Mouse (Mus musculus): ENCODE results near the gene Gcnt4. TPM values are rescaled to one million over a fixed set of nuclear protein-coding genes. Genes with fewer than 3 reads are reported as not detected.
"Not testable (repeated sequence)": the region's sequence is repeated elsewhere in the genome, so short reads cannot be mapped to it uniquely, and the experiment has no call there.

The Gcnt4 gene
- polyA plus RNA-seq, 1 experiment from 2014 or later = 0.34 TPM

GRCm38 (mm10) chr13:96939680-96940079, 15.2 kb downstream of the Gcnt4 start:
- Histone ChIP-seq H3K27me3 (ENCODE audit: control insufficient read depth, insufficient read depth, low read length) (no peaks in the 10 kb centered on the region), H3K4me3 (ENCODE audit: low read depth, low read length) (no peak overlapping the region), H3K9me3 (replicated peaks; ENCODE audit: control insufficient read depth, low read length) (no peaks in the 10 kb centered on the region), H3K36me3 (ENCODE audit: control insufficient read depth, insufficient read depth, low read length) (no peaks in the 10 kb centered on the region), H3K9ac (ENCODE audit: low read depth, low read length) (no peak overlapping the region), H3K4me1 (ENCODE audit: control insufficient read depth, insufficient read depth, low read length) (peaks cover 3% of the 10 kb centered on the region; the same call in 1 of the 2 replicates), H3K4me2 (no peak overlapping the region), H3K27ac (ENCODE audit: low read depth, low read length) (no peak overlapping the region)
- ATAC-seq (replicated peaks; ENCODE audit: insufficient number of reproducible peaks, low FRiP score, low TSS enrichment) = no peak
- 75% methylated on average over 10 of the region's 10 CpGs for WGBS (ENCODE audit: insufficient replicate concordance)

- WGBS (ENCODE audit: insufficient replicate concordance) = 72% methylated on average over 11 of the region's 11 CpGs
- not testable (repeated sequence) for ATAC-seq (replicated peaks; ENCODE audit: insufficient number of reproducible peaks, low FRiP score, low TSS enrichment); H3K36me3 ChIP-seq (ENCODE audit: control insufficient read depth, insufficient read depth, low read length)
These were observed 17.0 kb downstream of the Gcnt4 start for GRCm38 (mm10) chr13:96941481-96941880.

GRCm38 (mm10) chr13:96943571-96943970, 19.1 kb downstream of the Gcnt4 start:
- no peaks in the 10 kb centered on the region for H3K27me3 ChIP-seq (ENCODE audit: control insufficient read depth, insufficient read depth, low read length)
- H3K4me3 ChIP-seq (ENCODE audit: low read depth, low read length) = no peak overlapping the region
- 57% methylated on average over 3 of the region's 3 CpGs for WGBS (ENCODE audit: insufficient replicate concordance)
- ATAC-seq (replicated peaks; ENCODE audit: insufficient number of reproducible peaks, low FRiP score, low TSS enrichment) = no peak
- H3K4me1 ChIP-seq (ENCODE audit: control insufficient read depth, insufficient read depth, low read length) = peaks cover 3% of the 10 kb centered on the region; the same call in 1 of the 2 replicates
- H3K9ac ChIP-seq (ENCODE audit: low read depth, low read length) = no peak overlapping the region
- no peak overlapping the region for H3K27ac ChIP-seq (ENCODE audit: low read depth, low read length)
- no peaks in the 10 kb centered on the region for H3K36me3 ChIP-seq (ENCODE audit: control insufficient read depth, insufficient read depth, low read length)
- no peaks in the 10 kb centered on the region for H3K9me3 ChIP-seq (replicated peaks; ENCODE audit: control insufficient read depth, low read length)
- H3K4me2 ChIP-seq = no peak overlapping the region

More at GRCm38 (mm10) chr13:96941481-96941880, 17.0 kb downstream of the Gcnt4 start:
- not testable (repeated sequence) for H3K4me2 ChIP-seq; H3K9me3 ChIP-seq (replicated peaks; ENCODE audit: control insufficient read depth, low read length); H3K27me3 ChIP-seq (ENCODE audit: control insufficient read depth, insufficient read depth, low read length); H3K27ac ChIP-seq (ENCODE audit: low read depth, low read length); H3K4me3 ChIP-seq (ENCODE audit: low read depth, low read length); H3K4me1 ChIP-seq (ENCODE audit: control insufficient read depth, insufficient read depth, low read length); H3K9ac ChIP-seq (ENCODE audit: low read depth, low read length)

- ATAC-seq (replicated peaks; ENCODE audit: insufficient number of reproducible peaks, low FRiP score, low TSS enrichment) = no peak
- no peaks in the 10 kb centered on the region for H3K27me3 ChIP-seq (ENCODE audit: control insufficient read depth, insufficient read depth, low read length)
- H3K9me3 ChIP-seq (replicated peaks; ENCODE audit: control insufficient read depth, low read length) = no peaks in the 10 kb centered on the region
- H3K4me1 ChIP-seq (ENCODE audit: control insufficient read depth, insufficient read depth, low read length) = peaks cover 3% of the 10 kb centered on the region; the same call in 1 of the 2 replicates
- no peak overlapping the region for H3K27ac ChIP-seq (ENCODE audit: low read depth, low read length)
- H3K4me2 ChIP-seq = no peak overlapping the region
- WGBS (ENCODE audit: insufficient replicate concordance) = 80% methylated on average over 4 of the region's 4 CpGs
- no peak overlapping the region for H3K9ac ChIP-seq (ENCODE audit: low read depth, low read length)
- H3K36me3 ChIP-seq (ENCODE audit: control insufficient read depth, insufficient read depth, low read length) = no peaks in the 10 kb centered on the region
- no peak overlapping the region for H3K4me3 ChIP-seq (ENCODE audit: low read depth, low read length)
These were observed 21.3 kb downstream of the Gcnt4 start for GRCm38 (mm10) chr13:96945748-96946147.

- Histone ChIP-seq H3K27me3 (ENCODE audit: control insufficient read depth, insufficient read depth, low read length) (no peaks in the 10 kb centered on the region), H3K9me3 (replicated peaks; ENCODE audit: control insufficient read depth, low read length) (no peaks in the 10 kb centered on the region), H3K4me2 (no peak overlapping the region), H3K4me1 (ENCODE audit: control insufficient read depth, insufficient read depth, low read length) (peaks cover 3% of the 10 kb centered on the region; the same call in 1 of the 2 replicates), H3K4me3 (ENCODE audit: low read depth, low read length) (no peak overlapping the region), H3K36me3 (ENCODE audit: control insufficient read depth, insufficient read depth, low read length) (no peaks in the 10 kb centered on the region), H3K9ac (ENCODE audit: low read depth, low read length) (no peak overlapping the region), H3K27ac (ENCODE audit: low read depth, low read length) (no peak overlapping the region)
- WGBS (ENCODE audit: insufficient replicate concordance) = 77% methylated on average over 7 of the region's 7 CpGs
- ATAC-seq (replicated peaks; ENCODE audit: insufficient number of reproducible peaks, low FRiP score, low TSS enrichment) = no peak
These were observed 23.2 kb downstream of the Gcnt4 start for GRCm38 (mm10) chr13:96947722-96948121.

- H3K4me1 ChIP-seq (ENCODE audit: control insufficient read depth, insufficient read depth, low read length) = no peaks in the 10 kb centered on the region
- WGBS (ENCODE audit: insufficient replicate concordance) = 71% methylated on average over 2 of the region's 2 CpGs
These were observed 27.4 kb downstream of the Gcnt4 start for GRCm38 (mm10) chr13:96951880-96952279.

GRCm38 (mm10) chr13:96956466-96956865, 32.0 kb downstream of the Gcnt4 start:
- 75% methylated on average over 6 of the region's 6 CpGs for WGBS (ENCODE audit: insufficient replicate concordance)

More at GRCm38 (mm10) chr13:96951880-96952279, 27.4 kb downstream of the Gcnt4 start:
- Histone ChIP-seq H3K27ac (ENCODE audit: low read depth, low read length) (no peak overlapping the region), H3K4me3 (ENCODE audit: low read depth, low read length) (no peak overlapping the region), H3K27me3 (ENCODE audit: control insufficient read depth, insufficient read depth, low read length) (no peaks in the 10 kb centered on the region), H3K36me3 (ENCODE audit: control insufficient read depth, insufficient read depth, low read length) (no peaks in the 10 kb centered on the region), H3K4me2 (no peak overlapping the region), H3K9me3 (replicated peaks; ENCODE audit: control insufficient read depth, low read length) (no peaks in the 10 kb centered on the region), H3K9ac (ENCODE audit: low read depth, low read length) (no peak overlapping the region)
- no peak for ATAC-seq (replicated peaks; ENCODE audit: insufficient number of reproducible peaks, low FRiP score, low TSS enrichment)

GRCm38 (mm10) chr13:96960019-96960418, 35.5 kb downstream of the Gcnt4 start:
- no peaks in the 10 kb centered on the region for H3K4me1 ChIP-seq (ENCODE audit: control insufficient read depth, insufficient read depth, low read length)
- H3K9ac ChIP-seq (ENCODE audit: low read depth, low read length) = no peak overlapping the region
- no peaks in the 10 kb centered on the region for H3K36me3 ChIP-seq (ENCODE audit: control insufficient read depth, insufficient read depth, low read length)
- H3K27me3 ChIP-seq (ENCODE audit: control insufficient read depth, insufficient read depth, low read length) = no peaks in the 10 kb centered on the region
- no peak overlapping the region for H3K27ac ChIP-seq (ENCODE audit: low read depth, low read length)
- H3K4me2 ChIP-seq = no peak overlapping the region
- 85% methylated on average over 1 of the region's 1 CpGs for WGBS (ENCODE audit: insufficient replicate concordance)
- no peak for ATAC-seq (replicated peaks; ENCODE audit: insufficient number of reproducible peaks, low FRiP score, low TSS enrichment)
- H3K4me3 ChIP-seq (ENCODE audit: low read depth, low read length) = no peak overlapping the region
- H3K9me3 ChIP-seq (replicated peaks; ENCODE audit: control insufficient read depth, low read length) = no peaks in the 10 kb centered on the region

More at GRCm38 (mm10) chr13:96956466-96956865, 32.0 kb downstream of the Gcnt4 start:
- H3K27me3 ChIP-seq (ENCODE audit: control insufficient read depth, insufficient read depth, low read length) = no peaks in the 10 kb centered on the region
- H3K27ac ChIP-seq (ENCODE audit: low read depth, low read length) = no peak overlapping the region
- H3K4me3 ChIP-seq (ENCODE audit: low read depth, low read length) = no peak overlapping the region
- H3K9ac ChIP-seq (ENCODE audit: low read depth, low read length) = no peak overlapping the region
- no peaks in the 10 kb centered on the region for H3K36me3 ChIP-seq (ENCODE audit: control insufficient read depth, insufficient read depth, low read length)
- no peak for ATAC-seq (replicated peaks; ENCODE audit: insufficient number of reproducible peaks, low FRiP score, low TSS enrichment)
- no peaks in the 10 kb centered on the region for H3K9me3 ChIP-seq (replicated peaks; ENCODE audit: control insufficient read depth, low read length)
- no peaks in the 10 kb centered on the region for H3K4me1 ChIP-seq (ENCODE audit: control insufficient read depth, insufficient read depth, low read length)
- no peak overlapping the region for H3K4me2 ChIP-seq

GRCm38 (mm10) chr13:96961366-96962157, 37.1 kb downstream of the Gcnt4 start:
- no peaks in the 10 kb centered on the region for H3K36me3 ChIP-seq (ENCODE audit: control insufficient read depth, insufficient read depth, low read length)
- no peaks in the 10 kb centered on the region for H3K4me1 ChIP-seq (ENCODE audit: control insufficient read depth, insufficient read depth, low read length)
- H3K9me3 ChIP-seq (replicated peaks; ENCODE audit: control insufficient read depth, low read length) = no peaks in the 10 kb centered on the region
- H3K4me3 ChIP-seq (ENCODE audit: low read depth, low read length) = no peak overlapping the region
- H3K27ac ChIP-seq (ENCODE audit: low read depth, low read length) = no peak overlapping the region
- H3K27me3 ChIP-seq (ENCODE audit: control insufficient read depth, insufficient read depth, low read length) = no peaks in the 10 kb centered on the region
- no peak overlapping the region for H3K9ac ChIP-seq (ENCODE audit: low read depth, low read length)
- no peak for ATAC-seq (replicated peaks; ENCODE audit: insufficient number of reproducible peaks, low FRiP score, low TSS enrichment)
- no peak overlapping the region for H3K4me2 ChIP-seq
- 67% methylated on average over 9 of the region's 9 CpGs for WGBS (ENCODE audit: insufficient replicate concordance)

Measured in heart, embryonic 11.5 days (tissue).